13 mouse cellular contexts compared by ENCODE assay signal in genomic region chr7:53486126-53486525, GRCm38 (mm10).
"Had no signal": no experiment of that assay in that cellular context is flagged by ENCODE, and none has a peak within 500 bp of the region (broad histone marks: within the 10 kb centered on the region; RNA-seq: fewer than 3 reads in every experiment).

No protein-coding gene starts in this region.

- H3K4me3 ChIP-seq: layer of hippocampus, adult 2 months; liver, embryonic 15.5 days; midbrain, embryonic 12.5 days had no signal

- H3K9me3 ChIP-seq: liver, embryonic 15.5 days; midbrain, embryonic 12.5 days had no signal

- H3K9ac ChIP-seq: liver, embryonic 15.5 days; midbrain, embryonic 12.5 days had no signal

- H3K4me2 ChIP-seq: liver, embryonic 11.5 days; liver, embryonic 15.5 days; midbrain, embryonic 12.5 days had no signal

- H3K27me3 ChIP-seq: liver, embryonic 15.5 days; midbrain, embryonic 12.5 days had no signal

- H3K36me3 ChIP-seq: liver, embryonic 15.5 days; midbrain, embryonic 12.5 days had no signal

- H3K27ac ChIP-seq: layer of hippocampus, adult 2 months; liver, embryonic 15.5 days; midbrain, embryonic 12.5 days had no signal

- DNase-seq: kidney, postnatal 10 days; kidney, postnatal 4 days; lung, adult 2 months; lung, postnatal 36 days; spleen, adult 18-20 months; thymus, adult 18-20 months; thymus, postnatal 14 days had no signal

- H3K4me1 ChIP-seq: liver, embryonic 15.5 days; midbrain, embryonic 12.5 days had no signal

- ATAC-seq: lung, postnatal 0 days; midbrain, embryonic 16.5 days had no signal
